Mouse (Mus musculus): Measurements from ENCODE around the gene Grik3. TPM values are rescaled to one million over a fixed set of nuclear protein-coding genes. Genes with fewer than 3 reads are reported as not detected.

The Grik3 gene
- total and polyA plus RNA-seq, 3 experiments, result under 0.01 TPM; not detected in 2

GRCm38 (mm10) chr4:125563579-125563978 lies 73.1 kb downstream of the Grik3 start:
- H3K4me3 ChIP-seq (ENCODE audit: control insufficient read depth in 1 of 2, insufficient read depth in 1 of 2, low read depth in 2 of 2, low read length in 2 of 2), result no peak overlapping the region
- H3K36me3 ChIP-seq (ENCODE audit: control insufficient read depth in 1 of 2, insufficient read depth in 2 of 2, low read length in 2 of 2), result no peaks in the 10 kb centered on the region
- TF ChIP-seq E2F4 (IDR thresholded peaks at IDR 0.05; ENCODE audit: borderline replicate concordance, low read depth, low read length) (no peak), NELFE (IDR thresholded peaks at IDR 0.05; ENCODE audit: low read depth, low read length) (no peak), TCF12 (IDR thresholded peaks at IDR 0.05; ENCODE audit: low read depth, low read length) (no peak), MXI1 (IDR thresholded peaks at IDR 0.05; ENCODE audit: low read depth, low read length) (no peak), MAFK (IDR thresholded peaks at IDR 0.05; ENCODE audit: borderline replicate concordance, low read depth, low read length) (no peak), POLR2AphosphoS5 (IDR thresholded peaks at IDR 0.05; ENCODE audit: borderline replicate concordance, low read depth, low read length) (no peak), RCOR1 (IDR thresholded peaks at IDR 0.05; ENCODE audit: low read depth, low read length) (no peak), TBP (IDR thresholded peaks at IDR 0.05; ENCODE audit: low read depth, low read length) (no peak), HCFC1 (IDR thresholded peaks at IDR 0.05; ENCODE audit: low read depth, low read length) (no peak)
- no peaks in the 10 kb centered on the region for H3K79me2 ChIP-seq (ENCODE audit: control insufficient read depth, insufficient read depth, low read length, poor library complexity)
- DNase-seq (ENCODE audit: low read depth, low spot score), result no peak
- H3K9me3 ChIP-seq (replicated peaks; ENCODE audit: insufficient read depth, low read length), result no peaks in the 10 kb centered on the region
- no peak overlapping the region for H3K9ac ChIP-seq (ENCODE audit: control insufficient read depth, low read depth, low read length, poor library complexity, severe bottlenecking)
- no peak overlapping the region for H3K27ac ChIP-seq (ENCODE audit: control insufficient read depth, low read depth, low read length)
- H3K4me1 ChIP-seq (ENCODE audit: control insufficient read depth in 1 of 2, insufficient read depth in 2 of 2, low read length in 2 of 2), result no peaks in the 10 kb centered on the region
- H3K27me3 ChIP-seq (ENCODE audit: control insufficient read depth in 1 of 2, insufficient read depth in 2 of 2, low read length in 2 of 2), result no peaks in the 10 kb centered on the region

DNA sequence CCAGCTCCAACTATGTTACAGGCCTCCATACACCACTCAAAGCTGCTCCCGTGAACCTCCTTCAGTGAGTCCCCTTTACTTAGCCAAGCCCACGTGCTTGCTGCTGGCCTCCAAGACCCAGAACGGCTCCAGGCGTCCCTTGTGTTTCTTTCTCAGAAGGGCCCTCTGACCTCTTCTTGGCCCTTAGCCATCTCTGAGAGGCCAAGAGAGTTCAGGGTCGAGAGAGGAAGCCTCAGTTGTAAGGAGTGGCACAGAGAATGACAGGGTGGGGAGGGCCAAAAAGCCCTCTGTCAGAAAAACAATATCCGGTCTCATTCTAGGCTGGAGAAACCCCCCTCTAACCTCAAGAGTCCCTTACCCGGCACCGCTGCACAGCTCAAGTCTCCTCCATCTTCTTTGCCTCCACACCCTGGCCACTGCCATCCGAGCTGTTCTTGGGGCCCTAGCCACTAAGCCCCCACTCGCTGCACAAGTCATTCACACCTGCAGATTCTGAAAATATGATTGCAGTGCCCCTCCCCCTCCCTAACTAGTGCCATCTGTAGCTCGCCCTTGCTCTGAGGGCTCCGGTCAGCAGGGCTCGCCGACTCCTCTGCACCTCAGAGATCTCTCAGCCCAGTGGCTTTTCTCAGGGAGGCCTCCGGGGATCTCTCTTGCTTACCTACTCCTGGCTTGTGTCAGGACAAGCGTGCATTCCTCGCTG lies 73.7 kb downstream of the Grik3 start:
- no peaks in the 10 kb centered on the region for H3K4me1 ChIP-seq (ENCODE audit: control insufficient read depth in 1 of 2, insufficient read depth in 2 of 2, low read length in 2 of 2)
- no peak overlapping the region for H3K4me3 ChIP-seq (ENCODE audit: control insufficient read depth in 1 of 2, insufficient read depth in 1 of 2, low read depth in 2 of 2, low read length in 2 of 2)
- DNase-seq (ENCODE audit: low read depth, low spot score), result no peak
- H3K79me2 ChIP-seq (ENCODE audit: control insufficient read depth, insufficient read depth, low read length, poor library complexity), result no peaks in the 10 kb centered on the region
- no peaks in the 10 kb centered on the region for H3K27me3 ChIP-seq (ENCODE audit: control insufficient read depth in 1 of 2, insufficient read depth in 2 of 2, low read length in 2 of 2)
- TF ChIP-seq ETS1 (IDR thresholded peaks at IDR 0.05; ENCODE audit: low read depth, low read length), result no peak
- TF ChIP-seq RAD21 (IDR thresholded peaks at IDR 0.05; ENCODE audit: low read depth, low read length), result no peak
- no peak for TF ChIP-seq MXI1 (IDR thresholded peaks at IDR 0.05; ENCODE audit: low read depth, low read length)
- no peak for TF ChIP-seq ZNF384 (IDR thresholded peaks at IDR 0.05; ENCODE audit: low read depth, low read length)
- no peak for TF ChIP-seq ZMIZ1 (IDR thresholded peaks at IDR 0.05; ENCODE audit: low read depth, low read length)
- no peak for TF ChIP-seq E2F4 (IDR thresholded peaks at IDR 0.05; ENCODE audit: borderline replicate concordance, low read depth, low read length)
- TF ChIP-seq ZKSCAN1 (IDR thresholded peaks at IDR 0.05; ENCODE audit: low read depth, low read length), result no peak
- TF ChIP-seq TCF12 (IDR thresholded peaks at IDR 0.05; ENCODE audit: low read depth, low read length), result no peak
- no peak for TF ChIP-seq ZC3H11A (IDR thresholded peaks at IDR 0.05; ENCODE audit: low read depth, low read length)
- TF ChIP-seq CHD1 (IDR thresholded peaks at IDR 0.05; ENCODE audit: low read depth, low read length), result no peak
- H3K36me3 ChIP-seq (ENCODE audit: control insufficient read depth in 1 of 2, insufficient read depth in 2 of 2, low read length in 2 of 2), result no peaks in the 10 kb centered on the region
- H3K9ac ChIP-seq (ENCODE audit: control insufficient read depth, low read depth, low read length, poor library complexity, severe bottlenecking), result no peak overlapping the region
- no peak overlapping the region for H3K27ac ChIP-seq (ENCODE audit: control insufficient read depth, low read depth, low read length)
- H3K9me3 ChIP-seq (replicated peaks; ENCODE audit: insufficient read depth, low read length), result no peaks in the 10 kb centered on the region

All from MEL (cell line).